Mouse (Mus musculus): ENCODE measurements at regions not wholly inside any gene's neighbourhood (a gene's known extent, or its start where the extent isn't known, plus 50 kb on each side); places are given as distances from the start of the nearest gene placed in this dataset.

DNA sequence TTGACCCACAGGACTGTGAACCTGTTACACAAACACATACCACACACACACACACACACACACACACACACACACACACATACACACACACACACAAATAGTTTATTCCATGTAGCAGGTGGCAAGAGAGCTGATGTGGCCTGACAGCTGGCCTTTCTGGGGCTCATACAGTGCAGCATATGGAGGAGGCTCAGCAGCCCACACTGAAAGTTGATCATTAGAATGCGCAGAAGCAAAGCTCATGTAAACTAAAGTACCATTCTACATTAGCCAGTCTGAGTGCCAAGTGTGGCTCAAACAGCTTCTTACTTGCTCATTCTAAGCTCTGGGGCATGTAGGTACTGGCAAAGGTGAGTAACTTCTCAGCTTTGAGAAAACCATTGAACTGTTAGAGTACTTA, 170.2 kb upstream of the Tent5a start:
- no peak overlapping the region for H3K4me3 ChIP-seq
- H3K4me1 ChIP-seq: peaks cover 15% of the 10 kb centered on the region
- no peaks in the 10 kb centered on the region for H3K36me3 ChIP-seq
- H3K27me3 ChIP-seq (ENCODE audit: low read depth, poor library complexity, severe bottlenecking): peaks cover 15% of the 10 kb centered on the region
- H3K9me3 ChIP-seq (replicated peaks): no peaks in the 10 kb centered on the region
- no peak overlapping the region for H3K27ac ChIP-seq (replicated peaks)
- no peak for DNase-seq (ENCODE audit: low spot score)
- 93% methylated on average over 1 of the region's 1 CpGs for WGBS

DNA sequence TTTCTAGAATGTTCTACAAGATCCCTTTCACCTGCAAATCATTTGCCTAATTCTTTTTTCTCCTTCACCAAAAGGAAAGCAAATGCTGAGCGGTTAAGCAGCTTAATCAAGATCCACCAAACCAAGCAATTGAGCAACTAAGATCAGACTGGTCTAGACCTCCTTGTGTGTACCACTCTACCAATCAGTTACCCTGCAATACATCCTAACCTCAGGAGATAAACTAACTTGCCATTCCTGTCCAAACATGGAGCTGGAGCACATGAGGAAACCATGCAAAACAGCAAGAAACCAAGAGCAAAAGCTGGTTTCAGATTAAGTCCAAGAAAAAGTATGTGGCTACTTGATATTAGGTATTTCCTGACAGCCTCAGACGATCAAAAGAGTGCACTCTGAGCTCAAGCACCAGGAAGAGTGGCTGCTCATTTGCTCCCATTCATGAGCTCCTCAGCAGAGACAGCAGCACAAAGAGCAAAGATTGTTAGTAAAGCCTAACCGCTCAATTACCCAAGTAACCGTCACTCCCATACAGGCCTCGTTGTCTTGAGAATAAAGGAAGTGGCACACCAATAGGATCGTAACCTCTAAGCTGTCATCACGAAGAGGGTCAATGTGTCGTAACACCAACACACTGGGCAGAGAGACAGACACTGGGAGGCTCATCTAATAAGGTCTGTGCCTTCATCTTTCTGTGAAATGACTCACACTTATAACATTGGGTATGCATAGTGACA, 169.5 kb upstream of the Tent5a start:
- H3K27me3 ChIP-seq (ENCODE audit: low read depth, poor library complexity, severe bottlenecking): peaks cover 15% of the 10 kb centered on the region
- 22% methylated on average over 8 of the region's 8 CpGs for WGBS
- H3K4me3 ChIP-seq: no peak overlapping the region
- no peaks in the 10 kb centered on the region for H3K36me3 ChIP-seq
- peak; percentile 27 for DNase-seq (ENCODE audit: low spot score)
- H3K4me1 ChIP-seq: peaks cover 15% of the 10 kb centered on the region
- H3K9me3 ChIP-seq (replicated peaks): no peaks in the 10 kb centered on the region
- H3K27ac ChIP-seq (replicated peaks): no peak overlapping the region

DNA sequence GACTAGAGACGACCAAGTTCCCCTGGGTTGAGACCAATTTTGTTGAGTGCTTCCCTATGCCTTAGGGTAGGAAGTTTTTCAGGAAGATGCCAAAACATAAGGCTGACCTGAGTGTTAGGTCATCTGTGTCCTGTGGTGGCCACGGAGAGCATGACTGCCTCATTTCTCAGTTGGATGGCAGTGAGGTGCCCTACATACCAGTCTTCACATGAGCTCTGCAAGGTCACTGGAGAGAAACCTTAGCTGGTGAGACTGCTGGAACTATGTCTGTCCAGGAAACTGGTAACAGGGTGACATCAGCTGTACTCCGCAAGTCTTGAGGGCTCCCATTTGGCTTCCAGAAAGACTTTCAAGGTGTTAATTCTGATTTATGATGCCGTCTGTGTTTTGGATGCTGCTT, 167.9 kb upstream of the Tent5a start:
- no peaks in the 10 kb centered on the region for H3K36me3 ChIP-seq
- H3K4me1 ChIP-seq: peaks cover 15% of the 10 kb centered on the region

DNA sequence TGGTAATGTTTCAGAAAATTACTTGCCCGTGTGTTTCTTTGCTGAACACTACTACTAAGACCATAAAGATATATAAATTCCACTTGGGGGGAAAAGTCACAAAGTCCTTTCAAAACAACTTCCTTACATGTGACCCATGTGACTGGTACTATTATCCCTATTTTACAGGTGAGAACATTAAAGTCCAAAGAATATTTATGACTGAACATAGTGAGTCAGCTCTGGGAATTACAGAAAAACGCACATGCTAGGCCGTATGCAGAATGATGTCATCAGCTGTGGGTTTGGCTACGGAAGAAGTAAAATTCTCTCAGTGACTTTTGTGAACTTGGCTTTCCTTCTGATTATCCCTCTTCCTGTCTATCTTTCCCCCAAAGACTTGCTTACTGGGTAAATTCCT, 166.6 kb upstream of the Tent5a start:
- Histone ChIP-seq H3K9me3 (replicated peaks) (no peaks in the 10 kb centered on the region), H3K4me3 (no peak overlapping the region), H3K4me1 (peaks cover 15% of the 10 kb centered on the region), H3K36me3 (no peaks in the 10 kb centered on the region), H3K27me3 (ENCODE audit: low read depth, poor library complexity, severe bottlenecking) (peaks cover 25% of the 10 kb centered on the region), H3K27ac (replicated peaks) (no peak overlapping the region)
- no peak for DNase-seq (ENCODE audit: low spot score)
- 93% methylated on average over 4 of the region's 4 CpGs for WGBS

More for the DNA sequence above, 167.9 kb upstream of the Tent5a start:
- Histone ChIP-seq H3K9me3 (replicated peaks) (no peaks in the 10 kb centered on the region), H3K27me3 (ENCODE audit: low read depth, poor library complexity, severe bottlenecking) (peaks cover 22% of the 10 kb centered on the region), H3K4me3 (no peak overlapping the region), H3K27ac (replicated peaks) (no peak overlapping the region)
- 85% methylated on average over 4 of the region's 4 CpGs for WGBS
- no peak for DNase-seq (ENCODE audit: low spot score)

DNA sequence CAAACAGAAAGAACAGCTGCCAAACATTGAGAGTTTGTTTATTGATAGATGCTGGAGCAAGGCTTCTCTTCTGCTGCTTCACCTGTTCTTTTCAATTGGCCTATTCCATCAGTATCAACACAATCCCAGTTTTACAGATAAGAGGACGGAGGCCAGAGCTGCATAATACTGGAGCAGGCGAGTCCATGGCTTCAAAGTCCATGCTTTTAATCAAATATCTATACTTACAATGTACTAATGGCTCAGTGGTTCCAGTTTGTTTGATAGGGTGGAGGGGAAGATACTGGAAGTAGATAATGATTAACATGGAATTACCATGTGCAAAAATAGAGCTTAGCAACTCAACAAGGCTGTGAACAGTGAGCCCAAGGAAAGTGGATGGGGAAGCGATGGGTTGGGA, 163.2 kb upstream of the Tent5a start:
- no peaks in the 10 kb centered on the region for H3K9me3 ChIP-seq (replicated peaks)
- 87% methylated on average over 3 of the region's 3 CpGs for whole genome bisulfite sequencing
- no peak overlapping the region for H3K27ac ChIP-seq (replicated peaks)
- no peak overlapping the region for H3K4me3 ChIP-seq
- peaks cover 40% of the 10 kb centered on the region for H3K27me3 ChIP-seq (ENCODE audit: low read depth, poor library complexity, severe bottlenecking)
- no peak for DNase-seq (ENCODE audit: low spot score)
- peaks cover 18% of the 10 kb centered on the region for H3K4me1 ChIP-seq
- no peaks in the 10 kb centered on the region for H3K36me3 ChIP-seq

DNA sequence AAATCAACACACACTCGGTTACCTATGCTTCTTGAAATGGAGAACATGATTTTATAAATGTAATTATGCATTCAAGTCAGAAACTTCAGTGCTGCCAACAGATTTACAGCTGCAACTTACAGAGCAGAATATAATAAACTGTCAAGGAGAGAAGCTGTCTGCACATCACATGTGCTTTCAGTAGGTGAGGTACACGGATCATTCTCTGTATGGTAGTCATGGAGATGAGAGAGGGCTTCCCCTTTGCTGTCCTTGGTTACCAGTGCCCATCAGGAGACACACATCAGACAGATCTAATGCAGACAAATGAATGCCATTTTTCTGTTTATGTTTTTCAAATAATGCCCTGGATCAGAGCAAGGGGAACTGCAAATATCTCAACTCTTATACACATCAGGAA, 160.8 kb upstream of the Tent5a start:
- no peaks in the 10 kb centered on the region for H3K9me3 ChIP-seq (replicated peaks)
- no peak overlapping the region for H3K4me3 ChIP-seq
- peaks cover 18% of the 10 kb centered on the region for H3K4me1 ChIP-seq
- H3K27me3 ChIP-seq (ENCODE audit: low read depth, poor library complexity, severe bottlenecking): peaks cover 30% of the 10 kb centered on the region; the same call in 1 of the 2 replicates
- no peaks in the 10 kb centered on the region for H3K36me3 ChIP-seq
- 48% methylated on average over 2 of the region's 2 CpGs for WGBS
- H3K27ac ChIP-seq (replicated peaks): no peak overlapping the region
- no peak for DNase-seq (ENCODE audit: low spot score)

DNA sequence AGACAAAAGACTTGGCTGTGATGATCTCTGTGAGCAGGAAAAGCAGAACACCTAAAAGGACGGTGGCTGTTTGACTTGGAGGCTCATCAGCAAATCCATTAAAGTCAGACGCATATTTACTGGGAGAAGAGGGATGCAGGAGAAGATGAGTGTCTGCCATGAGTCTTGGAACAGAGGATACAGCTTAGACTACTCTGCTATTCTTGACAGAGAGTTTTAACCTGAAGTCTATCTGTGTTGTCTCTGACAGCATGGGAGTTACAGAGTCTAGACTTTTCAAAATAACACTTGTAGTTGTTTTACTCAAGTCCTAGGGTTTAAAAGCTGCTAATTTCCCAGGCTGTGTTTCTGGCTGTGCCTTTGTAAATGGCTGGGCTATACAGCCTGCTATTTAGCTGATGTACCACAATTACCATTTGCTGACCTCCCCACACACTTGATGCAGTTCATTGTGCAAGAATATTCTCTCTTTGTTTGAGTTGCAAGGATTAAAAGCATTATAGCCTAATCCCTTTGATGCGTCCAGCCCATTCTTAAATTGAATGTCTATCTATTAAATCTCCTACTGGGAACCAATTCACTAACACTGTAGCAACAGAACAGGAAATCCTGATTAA, 160.0 kb upstream of the Tent5a start:
- no peaks in the 10 kb centered on the region for H3K36me3 ChIP-seq
- H3K4me1 ChIP-seq: peaks cover 18% of the 10 kb centered on the region
- peaks cover 30% of the 10 kb centered on the region; the same call in 1 of the 2 replicates for H3K27me3 ChIP-seq (ENCODE audit: low read depth, poor library complexity, severe bottlenecking)
- H3K4me3 ChIP-seq: no peak overlapping the region
- DNase-seq (ENCODE audit: low spot score): no peak
- H3K9me3 ChIP-seq (replicated peaks): no peaks in the 10 kb centered on the region
- H3K27ac ChIP-seq (replicated peaks): no peak overlapping the region
- 24% methylated on average over 3 of the region's 3 CpGs for WGBS

DNA sequence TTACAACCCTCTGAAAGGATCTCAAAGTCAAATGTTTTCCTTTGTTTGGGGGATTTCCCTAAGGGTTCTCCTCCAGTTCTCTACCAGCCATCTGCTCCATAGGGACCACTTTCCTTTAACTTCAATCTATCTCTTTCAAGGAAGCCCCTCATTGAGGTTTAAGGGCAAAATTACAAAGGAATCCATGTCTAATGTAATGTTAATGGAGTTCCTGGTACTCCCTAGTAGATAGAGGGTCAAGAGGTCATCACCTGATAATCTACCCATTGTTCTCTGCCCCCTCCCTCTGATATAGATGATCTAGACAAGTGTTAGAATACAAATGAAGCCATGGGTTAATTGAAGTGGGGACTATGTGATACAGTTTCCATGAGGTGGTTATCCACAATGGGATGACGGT, 158.6 kb upstream of the Tent5a start:
- H3K4me3 ChIP-seq: no peak overlapping the region

DNA sequence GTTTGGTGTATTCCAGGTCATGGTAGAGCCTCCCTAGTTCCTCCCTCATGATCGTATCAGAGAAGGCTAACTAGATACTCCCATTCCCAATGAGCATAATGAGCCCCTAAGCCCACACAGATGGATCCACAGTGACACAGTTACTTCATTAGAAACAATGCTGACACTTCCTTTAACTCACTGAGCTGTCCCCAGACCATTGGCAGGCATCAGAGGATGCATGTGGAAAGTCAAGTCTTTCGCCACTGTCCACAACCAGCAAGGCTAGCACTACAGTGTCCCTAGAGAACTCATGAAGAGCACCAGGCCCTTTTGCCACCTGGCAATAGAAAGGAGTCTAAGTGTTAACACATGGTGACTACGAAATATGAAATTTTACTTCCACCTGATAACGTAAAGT, 156.1 kb upstream of the Tent5a start:
- Histone ChIP-seq H3K9me3 (replicated peaks) (no peaks in the 10 kb centered on the region), H3K36me3 (no peaks in the 10 kb centered on the region), H3K4me1 (peaks cover 18% of the 10 kb centered on the region), H3K4me3 (no peak overlapping the region), H3K27ac (replicated peaks) (no peak overlapping the region), H3K27me3 (ENCODE audit: low read depth, poor library complexity, severe bottlenecking) (peaks cover 15% of the 10 kb centered on the region; the same call in 1 of the 2 replicates)
- no peak for DNase-seq (ENCODE audit: low spot score)
- 89% methylated on average over 4 of the region's 4 CpGs for WGBS

More for the DNA sequence above, 158.6 kb upstream of the Tent5a start:
- peaks cover 30% of the 10 kb centered on the region; the same call in 1 of the 2 replicates for H3K27me3 ChIP-seq (ENCODE audit: low read depth, poor library complexity, severe bottlenecking)
- no peaks in the 10 kb centered on the region for H3K36me3 ChIP-seq
- no peak for DNase-seq (ENCODE audit: low spot score)
- no peaks in the 10 kb centered on the region for H3K9me3 ChIP-seq (replicated peaks)
- no peak overlapping the region for H3K27ac ChIP-seq (replicated peaks)
- WGBS: 48% methylated on average over 1 of the region's 1 CpGs
- peaks cover 18% of the 10 kb centered on the region for H3K4me1 ChIP-seq

DNA sequence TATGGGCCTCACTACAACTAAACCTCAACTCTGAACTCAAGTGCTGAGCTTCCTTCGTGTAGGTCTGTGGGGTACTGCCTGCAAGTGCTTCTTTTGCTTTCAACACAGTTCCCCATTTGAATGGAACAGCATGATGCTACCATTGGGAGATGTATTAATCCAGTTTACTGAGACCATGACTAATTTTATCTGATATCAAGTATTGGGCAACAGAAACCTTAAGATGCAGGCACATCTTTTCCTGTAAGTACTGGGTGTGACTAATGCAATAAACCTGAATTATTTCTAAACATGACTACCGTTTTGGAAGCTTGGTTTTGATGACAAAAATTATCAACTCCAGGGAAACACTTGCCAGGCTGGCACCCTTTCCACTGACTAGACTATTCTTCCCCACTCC, 153.4 kb upstream of the Tent5a start:
- Histone ChIP-seq H3K4me1 (no peaks in the 10 kb centered on the region), H3K27ac (replicated peaks) (no peak overlapping the region), H3K9me3 (replicated peaks) (no peaks in the 10 kb centered on the region), H3K36me3 (no peaks in the 10 kb centered on the region), H3K4me3 (no peak overlapping the region), H3K27me3 (ENCODE audit: low read depth, poor library complexity, severe bottlenecking) (peaks cover 6% of the 10 kb centered on the region; the same call in 1 of the 2 replicates)
- 67% methylated on average over 2 of the region's 2 CpGs for WGBS
- DNase-seq (ENCODE audit: low spot score): no peak

DNA sequence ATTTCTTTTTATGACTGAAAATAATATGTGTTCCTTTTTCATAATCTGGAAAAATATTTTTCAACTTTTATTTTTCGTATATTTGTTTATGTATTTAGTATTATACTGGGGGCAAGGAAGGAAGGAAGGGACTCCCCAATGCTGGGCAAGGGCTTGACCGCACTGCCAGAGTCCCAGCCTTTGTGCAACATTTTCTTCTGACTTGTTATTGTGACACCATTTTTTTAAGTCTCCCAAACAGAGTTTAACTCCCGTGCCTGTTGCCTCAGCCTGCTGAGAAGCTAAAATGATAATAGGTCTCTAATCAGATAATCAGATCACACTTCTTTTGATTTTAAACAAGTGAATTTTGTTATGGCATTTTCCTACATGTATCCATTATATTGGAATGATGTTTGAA, 148.1 kb upstream of the Tent5a start:
- Histone ChIP-seq H3K36me3 (no peaks in the 10 kb centered on the region), H3K27me3 (ENCODE audit: low read depth, poor library complexity, severe bottlenecking) (no peaks in the 10 kb centered on the region), H3K27ac (replicated peaks) (no peak overlapping the region), H3K4me3 (no peak overlapping the region), H3K9me3 (replicated peaks) (no peaks in the 10 kb centered on the region), H3K4me1 (no peaks in the 10 kb centered on the region)
- DNase-seq (ENCODE audit: low spot score): no peak
- WGBS: 77% methylated on average over 3 of the region's 3 CpGs

DNA sequence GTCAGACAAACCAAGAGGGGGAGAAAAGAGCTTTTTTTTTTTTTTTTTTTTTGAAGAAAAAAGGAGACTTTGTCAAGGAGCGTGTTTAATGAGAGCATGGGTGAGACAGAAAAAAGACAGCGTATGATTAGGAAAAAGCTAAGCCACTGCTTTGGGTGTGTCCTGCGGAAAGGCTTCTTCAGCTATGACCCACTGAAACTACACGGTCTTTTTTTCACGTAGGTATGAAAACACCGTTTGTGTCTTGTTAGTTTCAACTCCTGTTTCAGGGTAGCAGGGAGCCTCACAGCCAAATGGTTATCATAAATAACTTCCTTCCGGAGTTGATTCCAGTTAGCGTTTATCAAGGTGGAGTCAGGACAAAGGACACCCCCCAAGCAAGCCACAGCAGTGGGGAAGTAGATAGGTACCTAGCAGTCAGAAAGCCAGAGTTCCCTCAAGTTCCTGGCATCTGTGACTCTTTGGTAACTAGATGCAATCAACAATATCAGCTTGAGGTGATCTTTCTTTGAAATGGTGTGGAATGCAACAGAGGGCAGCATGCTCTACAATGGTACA, 143.2 kb upstream of the Tent5a start:
- no peaks in the 10 kb centered on the region for H3K9me3 ChIP-seq (replicated peaks)
- no peak for DNase-seq (ENCODE audit: low spot score)
- H3K4me3 ChIP-seq: no peak overlapping the region
- H3K4me1 ChIP-seq: no peaks in the 10 kb centered on the region
- H3K27me3 ChIP-seq (ENCODE audit: low read depth, poor library complexity, severe bottlenecking): no peaks in the 10 kb centered on the region
- no peak overlapping the region for H3K27ac ChIP-seq (replicated peaks)
- H3K36me3 ChIP-seq: no peaks in the 10 kb centered on the region
- 94% methylated on average over 8 of the region's 8 CpGs for WGBS

DNA sequence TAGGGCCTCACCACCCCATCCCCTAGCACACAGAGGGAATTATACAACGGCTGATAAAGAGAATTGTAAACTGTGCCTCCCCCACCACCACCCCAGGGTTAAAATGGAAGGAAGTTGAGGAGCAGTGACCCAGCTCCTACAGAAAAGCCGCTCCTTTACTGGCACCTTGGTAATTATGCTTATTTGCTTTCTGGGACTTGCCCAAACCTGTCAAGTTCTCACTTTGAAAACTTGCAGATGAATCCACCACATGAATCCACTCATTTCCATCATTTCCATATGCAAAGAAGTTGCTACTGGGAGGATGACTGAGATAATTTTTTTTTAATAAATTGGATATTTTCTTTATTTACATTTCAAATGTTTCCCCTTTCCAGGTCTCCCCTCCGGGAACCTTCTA, 142.1 kb upstream of the Tent5a start:
- WGBS: 80% methylated on average over 3 of the region's 3 CpGs
- Histone ChIP-seq H3K4me1 (no peaks in the 10 kb centered on the region), H3K27me3 (ENCODE audit: low read depth, poor library complexity, severe bottlenecking) (no peaks in the 10 kb centered on the region), H3K36me3 (no peaks in the 10 kb centered on the region), H3K27ac (replicated peaks) (no peak overlapping the region), H3K4me3 (no peak overlapping the region), H3K9me3 (replicated peaks) (no peaks in the 10 kb centered on the region)
- DNase-seq (ENCODE audit: low spot score): no peak

Data from midbrain, embryonic 10.5 days (tissue).